Mouse (Mus musculus) hindbrain, embryonic 15.5 days (tissue): ENCODE results near the gene Myo1d. TPM values are rescaled to one million over a fixed set of nuclear protein-coding genes. Genes with fewer than 3 reads are reported as not detected.

Experiments used
- ATAC-seq: fragments of 200-750 bp; cut with Nextera tagmentation; 2 replicates; pipeline ENCODE4 v1.8.0; 2017; ENCODE audit warnings: low read depth, moderate number of reproducible peaks, moderate TSS enrichment; ENCODE audit not compliant: low FRiP score
- H3K27ac ChIP-seq: fragments of 300-500 bp; sonication (generic); replicated peaks from 2 replicates; pipeline ENCODE4 v1.5.1; 2015; ENCODE audit warnings: mild to moderate bottlenecking, inconsistent platforms
- H3K27me3 ChIP-seq: fragments of 300-500 bp; sonication (generic); 2 replicates; pipeline ENCODE4 v1.6.1; 2015; ENCODE audit warnings: control low read depth, inconsistent platforms
- H3K36me3 ChIP-seq: fragments of 300-500 bp; sonication (generic); 2 replicates; pipeline ENCODE4 v1.6.1; 2015; ENCODE audit warnings: control low read depth, inconsistent platforms
- H3K4me1 ChIP-seq: fragments of 300-500 bp; sonication (generic); replicated peaks from 2 replicates; pipeline ENCODE4 v1.6.1; 2015; ENCODE audit warnings: control low read depth, inconsistent platforms
- H3K4me2 ChIP-seq: fragments of 300-500 bp; sonication (generic); 2 replicates; pipeline ENCODE4 v1.6.1; 2015; ENCODE audit warnings: moderate library complexity, mild to moderate bottlenecking, inconsistent platforms
- H3K4me3 ChIP-seq: fragments of 300-500 bp; sonication (generic); 2 replicates; pipeline ENCODE4 v1.5.1; 2015; ENCODE audit warnings: mild to moderate bottlenecking, inconsistent platforms
- H3K9ac ChIP-seq: fragments of 300-500 bp; sonication (generic); 2 replicates; pipeline ENCODE4 v1.6.1; 2015; ENCODE audit warnings: inconsistent platforms
- H3K9me3 ChIP-seq: fragments of 300-500 bp; sonication (generic); 2 replicates; pipeline ENCODE4 v1.6.1; 2016; ENCODE audit warnings: control low read depth, inconsistent platforms
- WGBS: fragments of 180-500 bp; shearing (Covaris S2); methylation state at CpG from one replicate; pipeline ENCODE4 v1.1.7; 2015; 5-methylcytosine and 5-hydroxymethylcytosine counted together
- polyA plus RNA-seq: library from polyadenylated mRNA; unstranded; fragments of >200 nt; fragmentation: Nextera tagmentation; extraction: Ambion mirVana; gene quantifications from 2 replicates; pipeline ENCODE4 v1.2.1, GENCODE M21; 2015

The Myo1d gene
- polyA plus RNA-seq, 1 experiment from 2014 or later: 2.6 TPM

DNA sequence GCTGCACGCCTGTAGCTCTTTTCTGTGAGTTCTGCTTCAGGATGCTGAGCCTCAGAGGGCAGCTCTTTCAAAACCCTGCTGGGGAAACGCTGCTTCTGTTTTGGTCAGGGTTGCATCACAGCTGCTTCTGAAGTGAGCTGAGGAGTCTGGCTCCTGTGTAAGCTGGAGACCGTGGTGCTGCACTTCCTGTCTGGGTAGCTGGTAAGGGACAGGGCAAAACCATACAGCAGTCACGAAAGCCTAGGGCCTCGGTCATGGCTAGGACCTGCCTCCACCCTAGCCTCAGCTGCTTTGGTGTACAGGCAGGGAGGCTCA is 290.0 kb downstream of the Myo1d start:
- H3K4me2 ChIP-seq: no peak overlapping the region
- no peak for ATAC-seq
- H3K36me3 ChIP-seq: no peaks in the 10 kb centered on the region
- peaks cover 47% of the 10 kb centered on the region for H3K4me1 ChIP-seq
- no peak overlapping the region for H3K9ac ChIP-seq
- 54% methylated on average over 5 of the region's 5 CpGs for WGBS
- H3K9me3 ChIP-seq: no peaks in the 10 kb centered on the region
- H3K27me3 ChIP-seq: no peaks in the 10 kb centered on the region
- H3K27ac ChIP-seq: 0 out of 2 replicates have a peak overlapping the region, but pooled peaks have one; percentile 12
- no peak overlapping the region for H3K4me3 ChIP-seq

DNA sequence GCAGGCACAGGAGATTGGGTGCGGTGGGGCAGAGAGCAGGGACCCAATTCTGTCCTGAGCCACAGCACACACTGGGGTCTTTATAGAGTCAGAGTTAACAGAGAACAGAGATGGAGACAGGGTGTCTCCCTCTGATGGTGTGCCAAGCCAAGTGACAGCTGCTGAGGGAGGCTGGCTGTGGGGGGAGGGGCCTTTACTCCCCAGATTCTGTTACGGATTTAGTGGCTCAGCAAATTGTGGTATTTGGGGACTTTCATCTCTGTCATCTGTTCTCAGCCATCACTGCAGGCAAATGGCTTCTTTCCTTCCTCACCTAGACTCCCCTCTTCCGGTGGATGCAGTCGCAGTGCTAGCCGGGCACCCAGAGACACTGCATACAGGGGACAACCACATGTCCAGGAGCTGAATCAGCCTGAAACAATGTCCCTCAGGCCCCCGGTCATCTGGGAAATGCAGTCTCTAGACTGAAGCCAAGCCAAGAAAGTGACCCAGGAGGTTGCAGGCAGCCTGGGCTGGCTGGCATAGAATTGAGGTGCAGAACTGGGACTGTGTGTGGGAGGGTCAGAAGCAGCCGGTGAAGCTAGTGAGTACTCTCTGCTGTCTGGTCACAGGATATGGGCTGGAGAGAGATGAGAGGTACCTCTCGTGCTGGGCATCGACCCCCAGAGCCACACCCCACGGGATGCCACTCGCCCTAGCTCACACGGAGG is 290.5 kb downstream of the Myo1d start:
- H3K9me3 ChIP-seq: no peaks in the 10 kb centered on the region
- ATAC-seq: no peak
- H3K4me2 ChIP-seq: no peak overlapping the region
- H3K4me1 ChIP-seq: peaks cover 52% of the 10 kb centered on the region
- H3K36me3 ChIP-seq: no peaks in the 10 kb centered on the region
- no peaks in the 10 kb centered on the region for H3K27me3 ChIP-seq
- peak overlapping the region; percentile 12; the same call in 1 of the 2 replicates for H3K27ac ChIP-seq
- H3K9ac ChIP-seq: no peak overlapping the region
- H3K4me3 ChIP-seq: no peak overlapping the region
- 46% methylated on average over 12 of the region's 12 CpGs for WGBS

DNA sequence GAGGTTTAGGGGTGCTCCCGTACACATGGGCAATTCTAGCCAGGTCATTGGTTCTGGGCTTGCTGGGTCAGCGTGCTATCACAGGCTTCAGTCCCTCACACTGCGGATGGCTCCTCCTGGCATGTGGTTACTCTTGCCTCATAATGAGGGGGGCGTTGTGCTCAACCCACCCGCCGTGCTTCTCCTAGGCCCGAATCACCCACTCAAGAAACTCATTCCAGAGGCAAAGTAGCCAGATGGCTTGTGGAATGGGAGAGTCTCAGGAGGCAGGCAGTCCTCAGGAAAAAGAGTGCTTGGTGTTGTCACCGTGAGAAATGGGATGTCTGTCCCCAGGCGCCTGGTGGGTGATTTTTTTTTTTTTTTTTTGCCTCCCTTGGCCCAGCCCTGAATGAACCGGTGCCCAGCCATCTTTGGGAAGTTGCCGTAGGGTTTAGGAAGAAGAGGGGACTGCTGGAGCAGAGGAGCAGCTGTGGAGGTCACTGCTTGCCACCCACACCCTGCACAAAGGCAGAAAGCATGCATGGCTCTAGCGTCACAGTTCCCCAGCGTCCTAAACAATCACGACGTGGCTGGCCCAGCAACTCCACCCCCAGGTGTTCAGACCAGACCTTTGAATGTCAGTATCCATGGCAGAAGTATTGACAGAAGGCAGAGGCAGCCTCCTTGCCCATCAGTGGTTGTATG is 291.8 kb downstream of the Myo1d start:
- Histone ChIP-seq H3K4me1 (peaks cover 64% of the 10 kb centered on the region), H3K27ac (peak overlapping the region; percentile 51; the same call in 1 of the 2 replicates)
- WGBS: 41% methylated on average over 15 of the region's 15 CpGs

DNA sequence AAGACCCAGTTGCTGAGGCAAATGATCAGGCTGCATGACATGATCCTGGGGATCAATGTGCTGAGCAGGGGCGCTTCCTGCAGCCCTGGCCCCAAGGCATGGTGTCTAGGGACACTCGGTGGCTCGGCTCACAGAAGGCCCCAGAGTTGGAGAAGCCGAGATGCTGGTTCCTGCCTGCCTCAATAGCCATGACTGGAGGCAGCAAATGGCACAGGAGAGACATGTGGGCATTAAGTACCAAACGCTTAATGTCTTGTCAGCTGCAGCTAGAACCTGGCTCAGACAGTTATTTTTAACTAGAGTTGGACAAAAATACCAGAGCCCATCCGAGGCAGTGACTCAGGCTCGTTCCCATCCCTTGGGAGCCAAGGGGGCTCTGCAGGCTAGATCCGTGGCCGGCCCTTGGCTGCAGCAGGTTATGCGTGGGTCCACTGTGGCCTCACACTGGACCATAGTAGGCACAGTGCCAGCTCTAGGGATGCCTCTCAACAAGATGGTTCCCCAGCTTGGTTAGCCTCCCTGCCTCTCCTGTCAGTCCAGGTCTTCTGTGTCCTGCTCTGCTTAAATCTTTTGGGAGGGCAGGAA is 294.1 kb downstream of the Myo1d start:
- H3K9ac ChIP-seq: 0 out of 2 replicates have a peak overlapping the region, but pooled peaks have one; percentile 17
- whole genome bisulfite sequencing: 79% methylated on average over 10 of the region's 10 CpGs
- peaks cover 85% of the 10 kb centered on the region for H3K4me1 ChIP-seq

More for the DNA sequence above, 291.8 kb downstream of the Myo1d start:
- Histone ChIP-seq H3K9me3 (no peaks in the 10 kb centered on the region), H3K9ac (no peak overlapping the region), H3K27me3 (no peaks in the 10 kb centered on the region), H3K4me3 (no peak overlapping the region), H3K36me3 (no peaks in the 10 kb centered on the region), H3K4me2 (no peak overlapping the region)
- no peak for ATAC-seq

DNA sequence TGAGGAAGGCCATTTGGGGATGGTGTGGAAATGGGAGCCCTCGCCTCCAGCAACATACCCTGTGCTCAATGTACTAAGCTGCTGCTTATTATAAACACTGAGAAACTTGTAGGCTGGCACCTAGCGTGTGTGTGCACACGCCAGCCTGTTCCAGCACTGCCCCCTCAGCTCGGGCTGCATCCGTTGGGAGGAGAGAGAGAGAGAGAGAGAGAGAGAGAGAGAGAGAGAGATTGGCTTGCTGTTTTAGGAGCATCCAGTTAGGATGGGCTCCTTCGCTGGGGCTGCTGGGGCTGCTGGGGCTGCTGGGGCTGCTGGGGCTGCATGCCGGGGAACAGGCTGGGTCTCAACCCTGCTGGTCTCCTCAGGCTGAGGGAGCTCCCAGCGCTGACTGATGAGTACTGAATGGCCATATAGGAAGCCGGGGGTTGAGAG is 294.7 kb downstream of the Myo1d start:
- no peaks in the 10 kb centered on the region for H3K27me3 ChIP-seq
- H3K9me3 ChIP-seq: no peaks in the 10 kb centered on the region
- peaks cover 84% of the 10 kb centered on the region for H3K4me1 ChIP-seq
- no peak overlapping the region for H3K4me3 ChIP-seq
- H3K4me2 ChIP-seq: no peak overlapping the region
- 79% methylated on average over 9 of the region's 9 CpGs for WGBS
- peak overlapping the region; percentile 85 for H3K27ac ChIP-seq
- ATAC-seq: no peak
- H3K9ac ChIP-seq: 0 out of 2 replicates have a peak overlapping the region, but pooled peaks have one; percentile 17
- H3K36me3 ChIP-seq: no peaks in the 10 kb centered on the region

More for the DNA sequence above, 294.1 kb downstream of the Myo1d start:
- Histone ChIP-seq H3K4me3 (no peak overlapping the region), H3K36me3 (no peaks in the 10 kb centered on the region), H3K9me3 (no peaks in the 10 kb centered on the region), H3K27ac (peak overlapping the region; percentile 49; the same call in 1 of the 2 replicates), H3K4me2 (no peak overlapping the region), H3K27me3 (no peaks in the 10 kb centered on the region)
- no peak for ATAC-seq

DNA sequence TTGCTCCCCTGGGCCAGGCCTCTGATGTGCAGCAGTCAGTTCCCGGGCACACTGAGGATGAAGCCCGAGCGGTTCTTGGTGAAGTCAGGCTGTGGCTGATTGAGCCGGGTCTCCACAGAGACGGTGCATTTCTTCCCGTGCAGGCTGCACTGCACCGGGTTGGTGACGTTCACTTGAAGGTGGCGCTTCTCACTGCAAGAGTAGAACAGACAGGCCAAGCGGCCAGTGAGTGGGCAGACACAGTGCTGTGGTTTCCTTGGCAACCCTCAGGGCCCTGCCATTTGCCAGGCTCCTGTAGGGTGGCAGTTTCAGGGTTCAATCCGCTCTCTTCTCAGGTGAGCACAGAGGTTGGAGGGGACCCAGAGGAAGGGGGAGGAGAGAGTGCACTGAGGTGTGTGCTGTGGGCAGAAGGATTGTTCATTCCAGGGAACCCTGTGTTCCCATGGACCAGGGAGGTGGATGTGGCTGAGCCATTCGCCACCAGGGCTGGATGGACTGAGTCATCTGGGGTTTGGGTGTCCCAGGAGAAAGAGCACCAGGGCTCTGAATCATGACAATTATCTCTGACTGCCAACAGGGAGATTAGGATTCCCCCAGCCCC is 295.5 kb downstream of the Myo1d start:
- Histone ChIP-seq H3K27ac (peak overlapping the region; percentile 85), H3K36me3 (no peaks in the 10 kb centered on the region), H3K4me2 (peak overlapping the region; percentile 94), H3K9me3 (no peaks in the 10 kb centered on the region), H3K9ac (peak overlapping the region; percentile 95), H3K4me3 (peak overlapping the region; percentile 75; the same call in 1 of the 2 replicates), H3K27me3 (no peaks in the 10 kb centered on the region), H3K4me1 (peaks cover 80% of the 10 kb centered on the region)
- peak; percentile 91 for ATAC-seq
- 13% methylated on average over 12 of the region's 12 CpGs for WGBS

DNA sequence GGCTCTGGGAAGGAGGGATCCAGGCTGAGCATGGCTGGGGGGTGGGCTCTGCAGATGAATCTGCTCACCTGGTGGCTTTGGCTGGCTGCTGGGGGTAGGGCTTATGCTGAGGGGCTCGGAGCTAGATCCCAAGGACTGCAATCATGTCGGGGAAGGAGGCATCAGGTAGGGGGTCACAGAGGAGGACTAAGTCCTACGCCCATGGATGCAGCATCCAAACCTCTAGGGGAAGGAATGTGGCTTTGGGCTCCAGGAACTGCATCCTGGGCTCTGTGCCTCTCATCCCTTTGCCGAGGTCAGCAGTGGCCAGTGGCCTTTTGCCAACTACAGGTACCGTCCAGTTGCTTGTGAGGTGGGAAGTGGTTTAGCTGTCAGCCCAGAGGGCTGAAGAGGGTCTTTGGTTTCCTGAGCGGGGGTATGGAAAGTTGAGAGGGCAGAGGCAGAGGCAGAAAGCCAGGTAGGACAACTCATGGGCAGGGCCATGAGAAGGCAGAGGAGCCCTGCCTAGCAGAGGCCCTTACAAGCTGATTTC is 296.2 kb downstream of the Myo1d start:
- Histone ChIP-seq H3K4me2 (peak overlapping the region; percentile 94), H3K4me3 (peak overlapping the region; percentile 75; the same call in 1 of the 2 replicates), H3K27ac (peak overlapping the region; percentile 85), H3K9me3 (no peaks in the 10 kb centered on the region), H3K9ac (peak overlapping the region; percentile 95), H3K4me1 (peaks cover 74% of the 10 kb centered on the region), H3K36me3 (no peaks in the 10 kb centered on the region), H3K27me3 (no peaks in the 10 kb centered on the region)
- WGBS: 67% methylated on average over 6 of the region's 6 CpGs
- 0 out of 2 replicates have a peak, but pooled peaks have one; percentile 0 for ATAC-seq

DNA sequence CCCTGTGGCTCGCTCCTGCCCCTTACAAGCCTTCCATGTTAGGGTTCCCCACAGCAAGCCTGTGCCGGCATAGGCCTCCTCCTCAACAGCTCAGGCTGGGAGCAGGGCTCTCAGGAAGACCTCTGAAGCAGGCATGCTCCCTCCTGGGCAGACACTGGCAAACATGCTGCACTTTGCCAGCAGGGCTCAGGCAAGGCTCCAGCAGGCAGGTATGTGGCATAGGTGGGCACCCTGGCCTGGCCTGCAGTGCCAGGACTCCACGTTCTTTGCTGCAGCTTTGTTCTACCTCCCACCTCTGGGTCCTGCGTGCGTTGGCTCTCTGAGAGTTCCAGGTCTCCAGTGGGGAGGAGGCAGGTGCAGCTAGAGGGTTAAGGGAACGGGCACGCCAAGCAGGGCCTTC is 296.9 kb downstream of the Myo1d start:
- no peaks in the 10 kb centered on the region for H3K36me3 ChIP-seq
- ATAC-seq: no peak
- no peaks in the 10 kb centered on the region for H3K27me3 ChIP-seq
- peak overlapping the region; percentile 75; the same call in 1 of the 2 replicates for H3K4me3 ChIP-seq
- peak overlapping the region; percentile 94 for H3K4me2 ChIP-seq
- H3K27ac ChIP-seq: peak overlapping the region; percentile 85
- peaks cover 67% of the 10 kb centered on the region for H3K4me1 ChIP-seq
- 0 out of 2 replicates have a peak overlapping the region, but pooled peaks have one; percentile 95 for H3K9ac ChIP-seq
- H3K9me3 ChIP-seq: no peaks in the 10 kb centered on the region
- 71% methylated on average over 7 of the region's 7 CpGs for WGBS

DNA sequence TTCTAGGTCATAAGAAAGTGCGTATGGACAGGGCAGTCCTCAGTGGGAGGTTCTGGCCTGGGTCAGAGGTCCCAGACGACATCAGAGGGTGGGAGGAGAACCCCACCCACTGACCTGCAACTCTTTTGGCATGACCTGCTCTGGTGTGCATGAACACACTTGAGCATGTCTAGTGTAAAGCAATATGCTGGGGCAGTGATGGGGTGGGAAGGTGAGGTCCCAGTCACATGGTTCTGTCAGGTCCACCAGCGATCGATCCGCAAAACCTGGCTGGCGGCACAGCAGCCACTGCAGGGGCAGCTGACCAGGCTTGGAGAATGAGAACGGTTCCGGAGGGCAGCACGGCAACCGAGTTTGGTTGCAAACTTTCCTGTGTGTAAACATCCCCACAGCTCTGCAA is 297.5 kb downstream of the Myo1d start:
- peak overlapping the region; percentile 75 for H3K4me3 ChIP-seq
- H3K9ac ChIP-seq: peak overlapping the region; percentile 95
- peak overlapping the region; percentile 94 for H3K4me2 ChIP-seq
- H3K27me3 ChIP-seq: no peaks in the 10 kb centered on the region
- no peaks in the 10 kb centered on the region for H3K36me3 ChIP-seq
- ATAC-seq: no peak
- H3K9me3 ChIP-seq: no peaks in the 10 kb centered on the region
- 70% methylated on average over 10 of the region's 10 CpGs for WGBS
- peaks cover 62% of the 10 kb centered on the region for H3K4me1 ChIP-seq
- H3K27ac ChIP-seq: 0 out of 2 replicates have a peak overlapping the region, but pooled peaks have one; percentile 85

DNA sequence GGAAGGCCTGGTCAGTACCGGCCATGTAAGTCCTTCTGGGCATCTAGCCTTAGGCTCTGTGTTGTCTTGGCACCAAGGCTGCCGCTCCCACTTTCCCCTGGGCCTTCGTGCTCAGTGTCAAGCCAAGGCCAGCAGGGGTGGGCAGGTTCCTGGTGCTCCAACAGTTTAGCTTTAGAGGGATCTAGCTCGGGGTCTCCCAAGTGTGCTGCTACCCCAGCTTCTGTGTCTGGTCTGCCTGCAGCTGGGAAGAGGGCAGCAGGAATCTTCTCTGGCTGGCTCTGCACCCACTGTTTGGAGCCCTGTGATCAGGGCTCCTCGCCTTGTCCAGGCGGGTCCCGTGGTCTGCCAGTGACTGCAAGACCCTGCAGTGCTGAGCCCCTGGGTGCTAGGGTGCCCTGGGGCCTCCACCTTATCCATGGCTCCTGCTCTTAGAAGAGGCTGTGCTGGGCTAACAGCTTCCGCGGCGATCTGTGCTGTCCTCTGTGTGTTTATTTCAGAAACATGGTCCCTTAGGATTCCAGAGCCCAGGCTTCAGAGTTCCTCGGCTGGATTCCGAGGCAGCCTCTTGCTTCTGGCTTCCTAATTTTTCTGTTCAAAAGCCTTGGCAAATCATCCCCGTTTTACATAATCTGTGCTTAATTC is 298.3 kb downstream of the Myo1d start:
- no peaks in the 10 kb centered on the region for H3K27me3 ChIP-seq
- peak overlapping the region; percentile 75 for H3K4me3 ChIP-seq
- H3K9me3 ChIP-seq: no peaks in the 10 kb centered on the region
- WGBS: 53% methylated on average over 13 of the region's 13 CpGs
- peak overlapping the region; percentile 94 for H3K4me2 ChIP-seq
- peaks cover 58% of the 10 kb centered on the region for H3K4me1 ChIP-seq
- peak overlapping the region; percentile 39 for H3K27ac ChIP-seq
- peak overlapping the region; percentile 95 for H3K9ac ChIP-seq
- H3K36me3 ChIP-seq: no peaks in the 10 kb centered on the region
- ATAC-seq: no peak
